Mouse (Mus musculus): ENCODE results near the gene Pnkd. TPM values are rescaled to one million over a fixed set of nuclear protein-coding genes. Genes with fewer than 3 reads are reported as not detected.
A peak's percentile ranks its signal among the peaks of the same experiment; 100 is the strongest.

Pnkd gene
- total RNA-seq, 2 experiments from 2014 or later, result 192 to 206 TPM

DNA sequence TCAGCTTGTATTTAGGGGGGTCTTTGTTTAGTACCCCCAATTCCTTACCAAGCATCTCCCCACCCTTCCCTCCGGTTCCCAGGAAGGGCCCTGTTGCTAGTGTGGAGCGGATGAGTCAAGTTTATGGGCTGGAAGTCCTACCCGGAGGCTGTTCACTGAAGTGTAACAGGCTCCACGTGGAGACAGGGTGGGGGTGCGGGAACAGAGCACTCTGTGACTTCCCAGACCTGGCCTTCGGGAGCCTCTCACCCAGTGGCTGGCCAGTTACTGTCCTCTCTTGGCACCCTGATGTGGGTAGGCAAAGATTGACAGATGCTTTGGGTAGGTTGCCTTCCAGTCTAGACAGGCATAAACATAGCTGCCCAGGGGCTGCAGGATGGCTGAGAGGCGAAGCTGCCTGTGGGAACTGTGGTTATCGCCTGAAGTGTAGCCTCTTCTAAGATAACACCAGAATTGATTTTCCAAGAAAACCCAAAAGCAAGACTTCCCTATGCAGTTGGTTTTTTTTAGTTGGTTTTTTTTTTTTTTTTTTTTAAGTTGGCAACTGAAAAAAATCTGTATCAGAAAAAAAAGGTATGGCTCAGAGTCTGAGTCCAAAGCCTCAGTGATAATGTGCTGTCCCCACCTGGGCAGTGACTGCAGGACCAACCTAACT is 6.7 kb upstream of the Pnkd start:
- no peak for DNase-seq (ENCODE audit: low spot score in 2 of 2)

DNA sequence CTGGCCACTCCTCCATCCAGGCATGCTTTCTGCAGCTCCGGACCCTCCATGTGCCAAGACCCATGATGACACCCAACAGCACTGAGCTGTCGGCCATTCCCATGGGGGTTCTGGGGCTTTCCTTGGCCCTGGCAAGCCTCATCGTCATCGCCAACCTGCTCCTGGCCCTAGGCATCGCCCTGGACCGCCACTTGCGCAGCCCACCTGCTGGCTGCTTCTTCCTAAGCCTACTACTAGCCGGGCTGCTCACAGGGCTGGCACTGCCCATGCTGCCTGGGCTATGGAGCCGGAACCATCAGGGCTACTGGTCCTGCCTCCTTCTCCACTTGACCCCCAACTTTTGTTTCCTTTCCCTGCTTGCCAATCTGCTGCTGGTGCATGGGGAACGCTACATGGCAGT is 6.2 kb upstream of the Pnkd start, which contains the start of gene Gpbar1:
Gpbar1 (plus strand) TSS at position 13 of the 400 bp plus-strand sequence.
- no peak for DNase-seq (ENCODE audit: low spot score in 2 of 2)

- DNase-seq (ENCODE audit: low spot score in 2 of 2), result no peak
These were observed 5.7 kb upstream of the Pnkd start for GRCm38 (mm10) chr1:74278988-74279387.

DNA sequence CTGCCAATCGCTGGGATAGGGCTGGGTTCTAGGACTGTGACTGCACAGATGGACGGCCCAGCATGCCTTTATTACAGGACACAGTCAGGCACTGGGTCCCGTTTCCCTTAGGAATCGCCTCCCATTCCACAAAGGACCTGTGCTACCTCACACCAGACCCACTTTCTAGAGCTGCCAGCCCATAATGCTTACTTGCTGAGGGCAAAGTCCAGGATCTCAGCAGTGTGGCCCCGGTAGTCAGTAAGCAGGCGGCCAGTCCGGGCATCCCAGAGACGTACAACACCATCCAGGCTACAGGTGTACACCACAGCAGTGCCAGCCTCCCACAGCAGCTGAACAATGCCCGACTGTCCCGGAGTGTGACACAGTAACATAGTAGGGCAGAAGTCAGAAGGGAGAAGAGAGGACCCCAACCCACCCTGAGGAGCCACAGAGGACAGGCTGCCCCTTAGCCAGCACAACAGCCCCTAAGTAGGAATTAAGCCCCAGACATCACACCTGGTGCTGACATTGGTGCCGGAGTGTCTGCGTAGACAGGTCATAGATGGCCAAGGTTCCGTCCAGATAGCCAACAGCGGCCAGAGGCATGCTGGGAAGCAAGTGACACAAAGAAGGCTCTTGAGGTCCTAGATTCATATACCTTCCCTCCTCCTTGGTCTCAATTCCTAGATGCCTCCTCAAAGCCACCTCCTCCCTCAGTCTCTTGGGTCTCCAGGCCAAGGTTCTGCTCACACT is 4.0 kb upstream of the Pnkd start:
- DNase-seq (ENCODE audit: low spot score in 2 of 2), result no peak

- no peak for DNase-seq (ENCODE audit: low spot score in 2 of 2)
These were observed 3.4 kb upstream of the Pnkd start for GRCm38 (mm10) chr1:74281372-74281771.

- DNase-seq (ENCODE audit: low spot score in 2 of 2), result no peak
These were observed 2.8 kb upstream of the Pnkd start for GRCm38 (mm10) chr1:74281886-74282285.

- no peak for DNase-seq (ENCODE audit: low spot score in 2 of 2)
These were observed 1.7 kb upstream of the Pnkd start for GRCm38 (mm10) chr1:74282896-74283625.

GRCm38 (mm10) chr1:74283686-74284463 is 855 bp upstream of the Pnkd start:
- DNase-seq (ENCODE audit: low spot score in 2 of 2), result peak in 1 of 2 experiments; percentile 42

- DNase-seq (ENCODE audit: low spot score in 2 of 2), result peak in 1 of 2 experiments; percentile 35
These were observed 681 bp downstream of the Pnkd start for GRCm38 (mm10) chr1:74285212-74286010.

DNA sequence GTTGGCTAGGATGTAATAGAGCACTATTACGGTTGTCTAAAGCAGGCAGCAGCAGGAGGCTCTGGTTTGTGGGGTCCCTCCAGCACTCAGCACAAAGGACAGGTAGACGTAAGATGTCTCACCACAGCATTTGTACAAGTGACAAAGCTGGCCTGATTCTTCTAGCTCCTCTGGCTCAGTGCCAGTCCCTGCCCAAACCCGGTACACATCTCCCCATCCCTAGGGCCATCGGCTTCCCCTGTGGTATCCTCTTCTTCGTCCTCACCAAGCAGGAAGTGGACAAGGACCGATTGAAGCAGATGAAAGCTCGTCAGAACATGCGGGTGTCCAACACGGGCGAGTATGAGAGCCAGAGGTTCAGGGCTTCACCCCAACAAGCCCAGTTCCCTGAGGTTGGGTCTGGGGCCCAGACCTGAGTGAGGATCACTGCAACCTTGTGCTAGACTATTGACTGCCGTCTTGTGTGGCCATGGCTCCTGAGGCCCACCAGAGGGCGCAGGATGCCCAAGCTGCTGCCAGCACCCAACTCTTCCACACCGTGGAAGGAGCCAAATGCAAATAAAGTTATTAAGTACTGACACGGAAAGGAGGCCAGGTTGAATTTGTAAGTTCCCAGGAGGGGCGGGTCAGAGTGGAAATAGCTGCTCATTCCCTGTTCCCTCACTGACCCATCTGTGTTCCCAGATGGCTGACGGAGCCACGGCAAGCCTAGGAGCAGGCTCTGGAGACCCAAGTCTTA is 2.3 kb downstream of the Pnkd start:
- DNase-seq (ENCODE audit: low spot score in 2 of 2), result peak in 1 of 2 experiments; percentile 26

DNA sequence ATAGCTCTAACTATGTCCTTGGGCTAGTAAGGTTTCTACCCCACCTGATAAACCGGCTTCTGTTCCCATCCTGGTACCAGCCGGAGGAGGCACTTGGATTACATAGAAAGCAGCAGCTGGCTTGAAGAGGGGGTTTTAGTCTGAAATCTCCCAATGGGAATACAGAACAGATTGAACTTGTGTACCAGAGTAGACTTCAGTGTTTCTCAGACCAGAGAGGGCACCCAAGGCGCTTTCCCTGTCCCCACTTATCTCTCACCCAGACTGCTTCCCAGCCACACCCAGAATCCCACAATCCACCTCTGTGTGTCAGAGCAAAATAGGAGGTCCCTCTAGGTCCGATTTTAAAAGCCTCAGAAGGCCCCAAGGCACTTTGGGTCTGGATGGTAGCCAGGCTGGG is 3.6 kb downstream of the Pnkd start:
- no peak for DNase-seq (ENCODE audit: low spot score in 2 of 2)

GRCm38 (mm10) chr1:74289248-74289647 is 4.5 kb downstream of the Pnkd start:
- no peak for DNase-seq (ENCODE audit: low spot score in 2 of 2)

DNA sequence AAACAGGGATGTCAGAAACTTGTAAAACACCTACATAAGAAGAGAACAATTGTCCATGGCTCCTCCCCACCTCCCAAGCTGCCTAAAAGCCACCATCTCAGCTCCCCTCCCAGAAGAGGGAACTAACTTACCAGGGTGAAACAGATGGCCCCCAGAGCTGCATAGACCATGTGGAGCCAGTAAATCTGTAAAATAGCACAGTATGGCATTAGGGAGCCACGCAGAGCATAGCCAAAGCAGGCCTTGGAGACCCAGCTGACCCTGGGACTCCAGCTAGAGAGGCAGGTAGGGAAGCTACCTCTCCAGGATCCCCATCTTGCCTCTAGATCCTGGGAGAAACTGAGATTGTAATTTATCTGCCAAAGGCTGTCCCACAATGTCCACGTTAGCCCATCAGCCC is 5.0 kb downstream of the Pnkd start:
- no peak for DNase-seq (ENCODE audit: low spot score in 2 of 2)

DNA sequence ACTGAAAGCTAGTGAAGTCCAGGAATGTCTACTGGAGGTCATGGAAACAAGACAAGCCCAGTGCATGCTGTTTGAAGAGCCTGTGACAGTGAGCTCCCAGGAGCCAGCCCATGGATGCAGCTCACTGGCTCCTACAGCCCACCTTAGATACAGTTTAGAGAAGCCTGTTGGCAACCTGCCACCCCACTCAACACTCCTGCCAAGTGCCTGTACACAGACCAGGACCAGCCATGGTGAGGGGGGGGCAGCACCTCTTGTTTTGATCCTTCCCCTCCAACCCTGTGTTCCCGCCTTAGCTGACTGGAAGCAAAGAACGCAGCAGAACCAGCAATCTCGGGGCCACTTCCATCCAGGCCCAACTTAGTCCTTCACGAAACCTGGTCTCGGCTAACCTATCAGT is 5.4 kb downstream of the Pnkd start:
- DNase-seq (ENCODE audit: low spot score in 2 of 2), result no peak

DNA sequence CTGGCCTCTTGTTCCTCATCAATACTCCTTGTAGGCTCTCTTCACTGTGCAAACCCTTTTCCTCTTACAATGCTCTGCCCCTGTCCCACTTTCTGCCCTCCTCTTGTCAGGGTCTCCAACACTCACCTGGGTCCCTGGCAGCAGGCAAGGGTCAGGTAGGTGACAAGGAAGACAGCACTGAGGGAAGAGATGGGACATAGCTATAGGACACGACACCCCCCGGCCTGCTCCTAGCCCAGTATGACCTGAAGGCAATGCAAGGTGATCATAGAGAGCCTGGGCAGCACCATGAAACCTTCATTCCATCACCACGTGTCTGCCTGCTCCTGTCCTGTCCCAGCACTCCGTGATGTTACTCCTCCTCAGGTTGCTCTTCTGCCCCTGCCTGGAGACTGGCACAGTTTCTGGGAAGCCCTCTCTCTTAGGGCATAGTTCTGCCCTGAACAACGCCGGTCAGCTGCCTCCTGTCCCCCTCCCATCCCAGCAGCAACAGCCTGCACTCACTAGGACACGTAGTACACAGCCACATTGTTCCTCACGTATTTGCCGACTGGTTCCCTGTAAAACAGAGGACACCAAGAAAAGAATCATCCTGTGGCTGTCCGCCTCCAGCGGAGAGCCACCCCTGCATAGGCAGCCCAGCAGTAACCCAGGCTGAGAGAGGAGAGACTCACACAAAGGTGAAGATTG is 7.7 kb downstream of the Pnkd start:
- DNase-seq (ENCODE audit: low spot score in 2 of 2), result no peak

DNA sequence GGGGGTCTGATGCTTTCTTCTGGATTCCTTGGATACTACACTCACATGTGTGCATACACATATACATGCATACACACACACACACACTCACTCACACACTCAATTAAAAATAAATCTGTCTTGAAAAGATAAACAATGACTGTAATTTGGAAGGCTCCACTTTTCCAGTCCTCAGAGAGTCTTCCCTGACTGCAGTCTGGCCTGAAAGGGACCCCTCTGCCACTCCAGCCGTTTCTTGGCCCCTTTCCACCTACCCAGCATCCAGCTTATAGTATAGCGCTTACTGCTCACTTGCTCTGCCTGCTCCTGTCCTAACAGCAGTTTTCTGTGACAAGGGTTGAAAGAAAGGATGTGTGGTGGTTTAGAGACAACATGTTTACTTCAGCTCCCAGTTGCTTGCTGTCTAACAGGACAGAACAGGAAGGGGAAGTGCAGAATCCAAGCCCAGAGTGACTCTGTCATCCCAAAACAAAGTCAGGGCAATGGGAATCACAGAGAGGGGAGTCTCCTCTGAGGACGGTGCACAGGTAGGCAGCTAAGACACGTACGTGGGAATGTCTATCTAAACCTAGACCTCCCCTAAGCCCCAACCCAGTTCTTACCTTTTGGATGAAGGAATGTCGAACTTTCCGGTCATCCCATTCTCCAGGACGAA is 8.7 kb downstream of the Pnkd start:
- no peak for DNase-seq (ENCODE audit: low spot score in 2 of 2)

GRCm38 (mm10) chr1:74294090-74294643 is 9.4 kb downstream of the Pnkd start:
- DNase-seq (ENCODE audit: low spot score in 2 of 2), result no peak

GRCm38 (mm10) chr1:74294733-74295455 is 10.2 kb downstream of the Pnkd start:
- no peak for DNase-seq (ENCODE audit: low spot score in 2 of 2)

Data from layer of hippocampus, adult 18-20 months (tissue).